Mouse (Mus musculus): ENCODE data around the gene Wdr37.

DNA sequence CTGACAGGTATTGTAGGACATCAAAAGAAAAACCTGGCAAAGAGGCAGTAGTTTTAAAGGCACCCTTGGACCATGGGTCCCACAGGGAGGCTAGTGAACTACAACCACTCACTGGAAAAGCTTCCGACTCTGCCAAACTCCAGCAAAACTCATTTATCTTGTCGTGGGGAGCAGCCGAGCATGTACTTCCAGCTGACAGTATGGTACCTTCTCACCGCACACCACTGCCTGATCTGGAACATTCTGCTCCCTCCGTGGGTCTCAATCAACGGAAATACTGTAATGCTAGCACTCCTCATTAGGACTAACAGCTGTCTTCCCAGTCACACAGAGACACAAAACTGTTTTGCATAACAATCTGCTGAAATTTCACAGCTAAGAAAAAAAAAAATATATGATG, 48.6 kb downstream of the Wdr37 start:
- TF ChIP-seq CTCF (IDR thresholded peaks at IDR 0.05; ENCODE audit: extremely low read depth, insufficient read depth, insufficient read length, insufficient replicate concordance) (no peak), POLR2A (IDR thresholded peaks at IDR 0.05; ENCODE audit: low read depth, low read length) (no peak)

Measured in spleen, adult 2 months (tissue).